Mouse (Mus musculus) kidney, adult 2 months (tissue): ENCODE data around the gene Olfr229.
"Not testable (repeated sequence)": the region's sequence is repeated elsewhere in the genome, so short reads cannot be mapped to it uniquely, and the experiment has no call there.

Experiments
- CTCF ChIP-seq: fragments of 200-500 bp; conservative IDR thresholded peaks from 2 replicates; pipeline ENCODE4 v1.5.1; 2011; ENCODE audit warnings: low read depth, mild to moderate bottlenecking, control low read depth, low read length, moderate library complexity, mixed read lengths; ENCODE audit not compliant: insufficient read depth, insufficient read length
- POLR2A ChIP-seq: fragments of 200-500 bp; IDR thresholded peaks from one replicate; pipeline ENCODE4 v1.6.1; 2011; ENCODE audit warnings: low read depth, low read length, control low read depth

DNA sequence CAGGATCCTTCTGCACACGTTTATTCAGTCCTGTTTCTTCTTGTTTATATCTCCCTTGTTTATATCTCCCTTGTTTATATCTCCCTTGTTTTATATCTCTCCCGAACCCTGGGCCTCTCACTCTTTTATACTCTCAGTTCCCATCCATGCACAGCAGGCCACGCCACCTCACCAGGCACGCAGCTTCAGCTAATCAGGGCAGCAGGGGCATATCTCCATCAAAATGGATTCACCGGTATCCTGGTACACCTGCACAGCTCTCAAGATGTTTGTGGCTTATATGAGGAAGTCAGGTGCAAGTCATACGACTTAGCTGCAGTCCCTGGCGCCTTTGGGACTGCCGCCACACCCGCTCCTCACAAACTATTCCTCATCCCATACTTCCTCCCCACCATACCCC, 53.9 kb downstream of the Olfr229 start, which contains the start of gene Olfr976:
- TF ChIP-seq CTCF, POLR2A: not testable (repeated sequence)
